Mouse (Mus musculus) megakaryocyte, embryonic 14.5 days (primary cell): ENCODE measurements around the gene Draxin.

Experiments
- FLI1 ChIP-seq: IDR thresholded peaks from 2 replicates; pipeline ENCODE4 v1.6.1; 2012; ENCODE audit warnings: low read length, inconsistent platforms, mixed read lengths
- GATA1 ChIP-seq: IDR thresholded peaks from 3 replicates; pipeline ENCODE4 v1.6.1; 2012; ENCODE audit warnings: mixed read lengths, low read length, inconsistent platforms, borderline replicate concordance

- TF ChIP-seq GATA1 (no peak), FLI1 (no peak)
These were observed 36.3 kb downstream of the Draxin start for GRCm38 (mm10) chr4:148094161-148094560.
